Mouse (Mus musculus) induced T-regulatory cell, adult 2 months (primary cell): ENCODE results near the gene Cd79a.

Experiments
- DNase-seq: peaks from one replicate; pipeline ENCODE4 v3.0.0-alpha.2; 2012; ENCODE audit warnings: low read depth

Cd79a gene

GRCm38 (mm10) chr7:24897224-24897623, at the start of gene Cd79a:
Cd79a (plus strand) TSS chr7:24897381.
- no peak for DNase-seq

- no peak for DNase-seq
These were observed 47.0 kb upstream of the Cd79a start for GRCm38 (mm10) chr7:24850162-24850561.

- no peak for DNase-seq
These were observed 46.3 kb upstream of the Cd79a start for GRCm38 (mm10) chr7:24850899-24851303.

GRCm38 (mm10) chr7:24851596-24852325, 45.4 kb upstream of the Cd79a start:
- DNase-seq: no peak

- no peak for DNase-seq
These were observed 44.5 kb upstream of the Cd79a start for GRCm38 (mm10) chr7:24852557-24853232.

GRCm38 (mm10) chr7:24853233-24853563, 44.0 kb upstream of the Cd79a start:
- DNase-seq: no peak

- DNase-seq: no peak
These were observed 43.5 kb upstream of the Cd79a start for GRCm38 (mm10) chr7:24853695-24854094.

- no peak for DNase-seq
These were observed 40.6 kb upstream of the Cd79a start for GRCm38 (mm10) chr7:24856460-24857120.

- no peak for DNase-seq
These were observed 37.9 kb upstream of the Cd79a start for GRCm38 (mm10) chr7:24859234-24859633.

GRCm38 (mm10) chr7:24861913-24862312, 35.3 kb upstream of the Cd79a start, which contains the start of gene Gm9844:
Gm9844 (plus strand) TSS chr7:24862213.
- no peak for DNase-seq

- no peak for DNase-seq
These were observed 34.3 kb upstream of the Cd79a start for GRCm38 (mm10) chr7:24862853-24863252.

GRCm38 (mm10) chr7:24864156-24864555, 33.0 kb upstream of the Cd79a start:
- no peak for DNase-seq

- no peak for DNase-seq
These were observed 28.1 kb upstream of the Cd79a start for GRCm38 (mm10) chr7:24869080-24869479.

GRCm38 (mm10) chr7:24869532-24870165, 27.5 kb upstream of the Cd79a start, which contains the start of the genes Lypd4 and Dmrtc2:
Lypd4 (minus strand) TSS chr7:24869941.
Dmrtc2 (plus strand) TSS chr7:24870057.
- no peak for DNase-seq

- no peak for DNase-seq
These were observed 19.6 kb upstream of the Cd79a start for GRCm38 (mm10) chr7:24877588-24877987.

GRCm38 (mm10) chr7:24879620-24880019, 17.6 kb upstream of the Cd79a start:
- DNase-seq: no peak

- DNase-seq: no peak
These were observed 14.6 kb upstream of the Cd79a start for GRCm38 (mm10) chr7:24882416-24883199.

- peak; percentile 100 for DNase-seq
These were observed 13.1 kb upstream of the Cd79a start, which contains the start of gene Rps19 for GRCm38 (mm10) chr7:24883896-24884692. Rps19 (plus strand) TSS chr7:24884371.

GRCm38 (mm10) chr7:24884693-24885291, 12.4 kb upstream of the Cd79a start:
- no peak for DNase-seq
